Mouse (Mus musculus) ES-Bruce4 (cell line): ENCODE measurements at regions not wholly inside any gene's neighbourhood (a gene's known extent, or its start where the extent isn't known, plus 50 kb on each side); places are given as distances from the start of the nearest gene placed in this dataset.

Experiments
- CTCF ChIP-seq: IDR thresholded peaks from one replicate; pipeline ENCODE4 v1.8.1; 2011; ENCODE audit warnings: low read depth, low read length
- POLR2A ChIP-seq: IDR thresholded peaks from one replicate; pipeline ENCODE4 v1.8.1; 2011; ENCODE audit warnings: low read length; ENCODE audit not compliant: insufficient read depth

- no peak for TF ChIP-seq CTCF
- TF ChIP-seq POLR2A = no peak
Observed at GRCm38 (mm10) chr3:17895869-17896268, 52.3 kb upstream of the Cypt12 start.
